Mouse (Mus musculus): ENCODE results near the gene Sh3bgr. TPM values are rescaled to one million over a fixed set of nuclear protein-coding genes. Genes with fewer than 3 reads are reported as not detected.

Sh3bgr gene
- polyA plus RNA-seq, 1 experiment from 2014 or later: 4.6 TPM

DNA sequence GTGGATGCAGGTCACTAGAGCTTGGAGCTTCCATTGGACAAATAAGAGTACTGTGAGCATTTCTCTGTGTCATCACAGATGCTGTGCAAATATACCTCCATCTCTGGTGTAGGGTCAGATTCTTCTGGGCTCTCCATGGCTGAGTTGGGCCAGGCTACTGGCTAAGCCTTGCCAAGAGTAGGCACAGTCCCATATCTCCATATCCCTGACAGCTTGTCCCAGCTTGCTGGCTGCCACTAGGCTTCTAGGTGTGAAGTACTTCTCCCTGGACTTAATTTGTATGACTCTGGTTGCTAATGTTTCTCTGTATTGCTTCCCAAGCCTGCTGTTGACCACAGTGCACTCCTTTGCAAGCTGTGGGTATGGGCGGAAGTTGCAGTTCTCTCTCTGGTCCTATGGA is 51.9 kb downstream of the Sh3bgr start:
- Histone ChIP-seq H3K36me3 (no peaks in the 10 kb centered on the region), H3K4me2 (no peak overlapping the region), H3K9ac (no peak overlapping the region), H3K27me3 (no peaks in the 10 kb centered on the region), H3K27ac (replicated peaks) (no peak overlapping the region), H3K9me3 (peaks cover 7% of the 10 kb centered on the region; the same call in 1 of the 2 replicates), H3K4me1 (replicated peaks) (no peaks in the 10 kb centered on the region), H3K4me3 (no peak overlapping the region)
- no peak for ATAC-seq (ENCODE audit: low read depth)
- 94% methylated on average over 1 of the region's 1 CpGs for WGBS

DNA sequence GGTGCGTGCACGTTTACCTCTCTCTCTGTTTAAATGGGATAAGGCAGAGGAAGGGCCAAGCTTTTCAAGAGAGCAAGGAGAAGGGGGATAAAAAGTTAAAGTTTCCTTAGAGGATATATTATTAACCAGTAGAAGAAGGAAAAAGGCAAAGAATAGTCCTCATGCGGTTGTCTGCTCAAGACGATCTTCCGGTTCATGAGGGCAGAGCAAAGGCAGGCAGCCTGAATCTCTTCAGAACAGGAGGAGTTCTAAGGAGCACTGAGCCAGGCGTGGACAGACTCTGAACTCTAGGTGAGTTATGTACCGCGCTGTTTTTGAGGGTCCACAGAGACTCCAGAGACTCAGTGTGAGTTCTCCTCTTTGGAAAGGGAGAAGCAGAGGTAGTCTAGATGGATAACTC is 58.2 kb downstream of the Sh3bgr start:
- H3K4me2 ChIP-seq: no peak overlapping the region
- 88% methylated on average over 8 of the region's 8 CpGs for WGBS
- no peak overlapping the region for H3K4me3 ChIP-seq
- no peak for ATAC-seq (ENCODE audit: low read depth)
- no peaks in the 10 kb centered on the region for H3K36me3 ChIP-seq
- H3K9ac ChIP-seq: no peak overlapping the region
- H3K27me3 ChIP-seq: no peaks in the 10 kb centered on the region
- no peak overlapping the region for H3K27ac ChIP-seq (replicated peaks)
- H3K4me1 ChIP-seq (replicated peaks): no peaks in the 10 kb centered on the region
- H3K9me3 ChIP-seq: peaks cover 3% of the 10 kb centered on the region; the same call in 1 of the 2 replicates

DNA sequence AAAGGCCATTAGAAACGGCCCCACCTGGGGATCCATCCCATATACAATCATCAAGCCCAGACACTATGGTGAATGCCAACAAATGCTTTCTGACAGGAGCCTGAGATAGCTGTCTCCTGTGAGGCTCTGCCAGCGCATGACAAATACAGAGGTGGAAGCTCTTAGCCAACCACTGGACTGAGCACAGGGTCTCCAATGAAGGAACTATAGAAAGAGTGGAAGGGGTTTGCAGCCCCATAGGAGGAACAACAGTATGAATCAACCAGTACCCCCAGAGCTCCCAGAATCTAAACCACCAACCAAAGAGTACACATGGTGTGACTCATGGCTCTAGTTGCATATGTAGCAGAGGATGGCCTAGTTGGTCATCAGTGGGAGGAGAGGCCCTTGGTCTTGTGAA is 71.5 kb downstream of the Sh3bgr start:
- ATAC-seq (ENCODE audit: low read depth): no peak
- no peaks in the 10 kb centered on the region for H3K27me3 ChIP-seq
- no peaks in the 10 kb centered on the region for H3K36me3 ChIP-seq
- peaks cover 7% of the 10 kb centered on the region; the same call in 1 of the 2 replicates for H3K4me1 ChIP-seq (replicated peaks)
- no peak overlapping the region for H3K4me3 ChIP-seq
- no peak overlapping the region for H3K9ac ChIP-seq
- no peaks in the 10 kb centered on the region for H3K9me3 ChIP-seq
- 83% methylated on average over 2 of the region's 2 CpGs for WGBS
- no peak overlapping the region for H3K4me2 ChIP-seq
- H3K27ac ChIP-seq (replicated peaks): no peak overlapping the region

GRCm38 (mm10) chr16:96272929-96273619 is 72.8 kb downstream of the Sh3bgr start:
- Histone ChIP-seq H3K4me3 (no peak overlapping the region), H3K9ac (no peak overlapping the region), H3K4me2 (no peak overlapping the region), H3K9me3 (no peaks in the 10 kb centered on the region), H3K27ac (replicated peaks) (no peak overlapping the region), H3K27me3 (no peaks in the 10 kb centered on the region), H3K4me1 (replicated peaks) (peaks cover 7% of the 10 kb centered on the region; the same call in 1 of the 2 replicates), H3K36me3 (no peaks in the 10 kb centered on the region)
- no peak for ATAC-seq (ENCODE audit: low read depth)
- WGBS: 61% methylated on average over 14 of the region's 14 CpGs

- H3K4me1 ChIP-seq (replicated peaks): peaks cover 40% of the 10 kb centered on the region
- no peak overlapping the region for H3K4me3 ChIP-seq
- no peaks in the 10 kb centered on the region for H3K36me3 ChIP-seq
- H3K4me2 ChIP-seq: no peak overlapping the region
- H3K9ac ChIP-seq: no peak overlapping the region
- ATAC-seq (ENCODE audit: low read depth): no peak
- WGBS: 72% methylated on average over 3 of the region's 3 CpGs
- no peaks in the 10 kb centered on the region for H3K9me3 ChIP-seq
- no peak overlapping the region for H3K27ac ChIP-seq (replicated peaks)
- H3K27me3 ChIP-seq: peaks cover 15% of the 10 kb centered on the region
Observed at GRCm38 (mm10) chr16:96276596-96276995, 76.3 kb downstream of the Sh3bgr start.

Other genes with a start within 250 kb of the Sh3bgr start
- 63.6 and 67.6 TPM in 2 replicates for gene Psmg1, start 209.5 kb upstream of the Sh3bgr start, polyA plus RNA-seq (2015; fragmentation: Nextera tagmentation; extraction: Ambion mirVana)
- gene Brwd1, start 117.9 kb upstream of the Sh3bgr start, polyA plus RNA-seq (2015; fragmentation: Nextera tagmentation; extraction: Ambion mirVana): 249 and 258 TPM in 2 replicates
- 441 and 519 TPM in 2 replicates for gene Hmgn1, start 72.7 kb upstream of the Sh3bgr start, polyA plus RNA-seq (2015; fragmentation: Nextera tagmentation; extraction: Ambion mirVana)
- gene Wrb, start 55.0 kb upstream of the Sh3bgr start, polyA plus RNA-seq (2015; fragmentation: Nextera tagmentation; extraction: Ambion mirVana): 157 and 162 TPM in 2 replicates
- gene Lca5l, start 8.2 kb upstream of the Sh3bgr start, polyA plus RNA-seq (2015; fragmentation: Nextera tagmentation; extraction: Ambion mirVana): 1.6 TPM in 2 replicates
- gene B3galt5, start 35.4 kb downstream of the Sh3bgr start, polyA plus RNA-seq (2015; fragmentation: Nextera tagmentation; extraction: Ambion mirVana): 2.3 and 3.0 TPM in 2 replicates
- gene Itgb2l, start 243.2 kb downstream of the Sh3bgr start, polyA plus RNA-seq (2015; fragmentation: Nextera tagmentation; extraction: Ambion mirVana): not detected in 2 replicates